Mouse (Mus musculus) brain, embryonic 14.5 days (tissue): ENCODE results near the gene Ccn1.

Experiments
- CTCF ChIP-seq: fragments of 200-500 bp; IDR thresholded peaks from 2 replicates; pipeline ENCODE4 v1.5.1; 2012; ENCODE audit warnings: inconsistent platforms, mild to moderate bottlenecking, moderate library complexity, borderline replicate concordance; ENCODE audit not compliant: insufficient read depth, insufficient read length; ENCODE audit errors: extremely low read depth
- POLR2A ChIP-seq: fragments of 200-500 bp; IDR thresholded peaks from 2 replicates; pipeline ENCODE4 v1.6.1; 2012; ENCODE audit warnings: mild to moderate bottlenecking, inconsistent platforms, borderline replicate concordance; ENCODE audit not compliant: poor library complexity, insufficient read depth, insufficient read length, severe bottlenecking; ENCODE audit errors: extremely low read depth

- TF ChIP-seq CTCF (peak; percentile 58), POLR2A (no peak)
These were observed 1.5 kb downstream of the Ccn1 start for GRCm38 (mm10) chr3:145648097-145648931.
